Mouse (Mus musculus): Measurements from ENCODE around the gene Gprasp2. TPM values are rescaled to one million over a fixed set of nuclear protein-coding genes. Genes with fewer than 3 reads are reported as not detected.

Gprasp2 gene
- total RNA-seq, 1 experiment from 2014 or later: 16.5 TPM

Other genes with a start within 250 kb of the Gprasp2 start
- gene Nxf7, start 240.3 kb upstream of the Gprasp2 start, total RNA-seq (2021): not detected in 2 replicates
- gene Prame, start 211.3 kb upstream of the Gprasp2 start, total RNA-seq (2021): not detected in 2 replicates
- not detected in 2 replicates for gene Tcp11x2, start 145.2 kb upstream of the Gprasp2 start, total RNA-seq (2021)
- not detected in 2 replicates for gene Tmsb15a, start 113.8 kb upstream of the Gprasp2 start, total RNA-seq (2021)
- gene Armcx5, start 96.3 kb upstream of the Gprasp2 start, total RNA-seq (2021): 8.8 and 10.0 TPM in 2 replicates
- 53.5 and 55.3 TPM in 2 replicates for gene Gprasp1, start 96.3 kb upstream of the Gprasp2 start, total RNA-seq (2021)
- 17.7 and 18.7 TPM in 2 replicates for gene Bhlhb9, start 41.4 kb upstream of the Gprasp2 start, total RNA-seq (2021)
- gene Arxes2, start 154.8 kb downstream of the Gprasp2 start, total RNA-seq (2021): 52.8 and 58.7 TPM in 2 replicates
- gene Arxes1, start 194.3 kb downstream of the Gprasp2 start, total RNA-seq (2021): 20.4 and 23.2 TPM in 2 replicates
- gene Bex2, start 229.2 kb downstream of the Gprasp2 start, total RNA-seq (2021): 28.4 and 33.0 TPM in 2 replicates
- gene Nxf3, start 246.2 kb downstream of the Gprasp2 start, total RNA-seq (2021): not detected in 2 replicates

All from adrenal gland, postnatal 14 days (tissue).